Mouse (Mus musculus) brain, embryonic 14.5 days (tissue): ENCODE measurements around the gene Slc25a41.

Experiments used
- CTCF ChIP-seq: fragments of 200-500 bp; IDR thresholded peaks from 2 replicates; pipeline ENCODE4 v1.5.1; 2012; ENCODE audit warnings: inconsistent platforms, mild to moderate bottlenecking, moderate library complexity, borderline replicate concordance; ENCODE audit not compliant: insufficient read depth, insufficient read length; ENCODE audit errors: extremely low read depth
- POLR2A ChIP-seq: fragments of 200-500 bp; IDR thresholded peaks from 2 replicates; pipeline ENCODE4 v1.6.1; 2012; ENCODE audit warnings: mild to moderate bottlenecking, inconsistent platforms, borderline replicate concordance; ENCODE audit not compliant: poor library complexity, insufficient read depth, insufficient read length, severe bottlenecking; ENCODE audit errors: extremely low read depth

GRCm38 (mm10) chr17:57085970-57086757 lies 44.7 kb upstream of the Slc25a41 start:
- no peak for TF ChIP-seq CTCF
- TF ChIP-seq POLR2A: no peak
